Mouse (Mus musculus) C2C12 (cell line): ENCODE measurements at regions not wholly inside any gene's neighbourhood (a gene's known extent, or its start where the extent isn't known, plus 50 kb on each side); places are given as distances from the start of the nearest gene placed in this dataset.

Experiments
- CTCF ChIP-seq: IDR thresholded peaks from one replicate; pipeline ENCODE4 v1.5.1; 2011; ENCODE audit not compliant: control insufficient read depth, insufficient read depth, insufficient read length
- USF1 ChIP-seq: IDR thresholded peaks from one replicate; pipeline ENCODE4 v1.6.1; 2011; ENCODE audit warnings: low read depth, mild to moderate bottlenecking, control low read depth, moderate library complexity

- TF ChIP-seq CTCF (no peak), USF1 (no peak)
Measured at GRCm38 (mm10) chr2:72838085-72838727, 142.0 kb downstream of the Sp3 start.
